Mouse (Mus musculus) stomach, embryonic 16.5 days (tissue): ENCODE results near the gene Hsd17b1. TPM values are rescaled to one million over a fixed set of nuclear protein-coding genes. Genes with fewer than 3 reads are reported as not detected.

Source experiments
- ATAC-seq: fragments of 200-750 bp; cut with Nextera tagmentation; 2 replicates; pipeline ENCODE4 v1.8.0; 2017; ENCODE audit warnings: moderate number of reproducible peaks, moderate TSS enrichment; ENCODE audit not compliant: insufficient read depth, low FRiP score
- H3K27ac ChIP-seq: fragments of 300-500 bp; sonication (generic); 2 replicates; pipeline ENCODE4 v1.5.1; 2014; ENCODE audit warnings: low read length
- H3K27me3 ChIP-seq: fragments of 300-500 bp; sonication (generic); 2 replicates; pipeline ENCODE4 v1.6.1; 2014; ENCODE audit warnings: low read length, control low read depth, mixed read lengths; ENCODE audit not compliant: control insufficient read depth, insufficient read depth
- H3K36me3 ChIP-seq: fragments of 300-500 bp; sonication (generic); 2 replicates; pipeline ENCODE4 v1.6.1; 2014; ENCODE audit warnings: low read length; ENCODE audit not compliant: control insufficient read depth, insufficient read depth
- H3K4me1 ChIP-seq: fragments of 300-500 bp; sonication (generic); 2 replicates; pipeline ENCODE4 v1.6.1; 2014; ENCODE audit warnings: low read length, control low read depth, mixed read lengths; ENCODE audit not compliant: control insufficient read depth, insufficient read depth
- H3K4me2 ChIP-seq: fragments of 300-500 bp; sonication (generic); 2 replicates; pipeline ENCODE4 v1.6.1; 2014; ENCODE audit warnings: low read depth, low read length, mixed read lengths
- H3K4me3 ChIP-seq: fragments of 300-500 bp; sonication (generic); replicated peaks from 2 replicates; pipeline ENCODE4 v1.5.1; 2014; ENCODE audit warnings: mild to moderate bottlenecking, low read length
- H3K9ac ChIP-seq: fragments of 300-500 bp; sonication (generic); 2 replicates; pipeline ENCODE4 v1.6.1; 2014; ENCODE audit warnings: low read length
- H3K9me3 ChIP-seq: fragments of 300-500 bp; sonication (generic); replicated peaks from 2 replicates; pipeline ENCODE4 v1.6.1; 2016; ENCODE audit warnings: low read length, control low read depth; ENCODE audit not compliant: control insufficient read depth
- WGBS: fragments of 180-500 bp; shearing (Covaris S2); extraction: QIAGEN DNeasy Blood & Tissue Kit; methylation state at CpG from one replicate; pipeline ENCODE4 v1.1.7; 2014; 5-methylcytosine and 5-hydroxymethylcytosine counted together
- polyA plus RNA-seq: library from polyadenylated mRNA; unstranded; fragments of >200 nt; fragmentation: Nextera tagmentation; extraction: Ambion mirVana; gene quantifications from 2 replicates; pipeline ENCODE4 v1.2.1, GENCODE M21; 2015

Hsd17b1 gene
- polyA plus RNA-seq, 1 experiment from 2014 or later: 0.30 TPM

GRCm38 (mm10) chr11:101086323-101086674, 8.1 kb downstream of the Hsd17b1 start:
- peaks cover 34% of the 10 kb centered on the region for H3K4me1 ChIP-seq

GRCm38 (mm10) chr11:101086756-101087681, 8.8 kb downstream of the Hsd17b1 start, which contains the start of gene Mlx:
TSS of gene Mlx (plus strand) at chr11:101087277.
- Histone ChIP-seq H3K36me3 (peaks cover 7% of the 10 kb centered on the region; the same call in 1 of the 2 replicates), H3K4me1 (peaks cover 28% of the 10 kb centered on the region), H3K4me2 (peak within 1 kb of the TSS; percentile 81), H3K9ac (peak within 1 kb of the TSS; percentile 89), H3K9me3 (no peaks in the 10 kb centered on the region), H3K4me3 (peak within 1 kb of the TSS; percentile 73), H3K27me3 (no peaks in the 10 kb centered on the region), H3K27ac (peak within 1 kb of the TSS; percentile 90)
- 2% methylated on average over 52 of the region's 52 CpGs for WGBS
- peak; percentile 86 for ATAC-seq

More at GRCm38 (mm10) chr11:101086323-101086674, 8.1 kb downstream of the Hsd17b1 start:
- Histone ChIP-seq H3K9me3 (no peaks in the 10 kb centered on the region), H3K27ac (peak overlapping the region; percentile 90), H3K4me2 (peak overlapping the region; percentile 81), H3K4me3 (peak overlapping the region; percentile 73), H3K9ac (peak overlapping the region; percentile 64), H3K36me3 (peaks cover 4% of the 10 kb centered on the region; the same call in 1 of the 2 replicates), H3K27me3 (no peaks in the 10 kb centered on the region)
- ATAC-seq: no peak
- 74% methylated on average over 6 of the region's 6 CpGs for WGBS

GRCm38 (mm10) chr11:101087682-101088055, 9.5 kb downstream of the Hsd17b1 start:
- Histone ChIP-seq H3K27me3 (no peaks in the 10 kb centered on the region), H3K4me2 (peak overlapping the region; percentile 81), H3K9ac (peak overlapping the region; percentile 89), H3K4me3 (peak overlapping the region; percentile 73), H3K36me3 (peaks cover 11% of the 10 kb centered on the region; the same call in 1 of the 2 replicates), H3K9me3 (no peaks in the 10 kb centered on the region), H3K27ac (peak overlapping the region; percentile 90), H3K4me1 (peaks cover 28% of the 10 kb centered on the region)
- 5% methylated on average over 8 of the region's 8 CpGs for WGBS
- ATAC-seq: no peak

GRCm38 (mm10) chr11:101089931-101090330, 11.7 kb downstream of the Hsd17b1 start:
- no peak for ATAC-seq
- Histone ChIP-seq H3K9me3 (no peaks in the 10 kb centered on the region), H3K9ac (no peak overlapping the region), H3K4me2 (no peak overlapping the region), H3K27me3 (no peaks in the 10 kb centered on the region), H3K4me3 (no peak overlapping the region), H3K4me1 (peaks cover 27% of the 10 kb centered on the region), H3K27ac (no peak overlapping the region), H3K36me3 (peaks cover 11% of the 10 kb centered on the region; the same call in 1 of the 2 replicates)
- 85% methylated on average over 1 of the region's 1 CpGs for WGBS

GRCm38 (mm10) chr11:101094930-101095313, 16.7 kb downstream of the Hsd17b1 start:
- Histone ChIP-seq H3K4me3 (peak overlapping the region; percentile 93), H3K27me3 (no peaks in the 10 kb centered on the region), H3K4me2 (peak overlapping the region; percentile 98), H3K4me1 (peaks cover 12% of the 10 kb centered on the region), H3K9me3 (no peaks in the 10 kb centered on the region), H3K9ac (peak overlapping the region; percentile 81), H3K36me3 (peaks cover 18% of the 10 kb centered on the region), H3K27ac (no peak overlapping the region)
- under 1% methylated on average over 18 of the region's 18 CpGs for WGBS
- no peak for ATAC-seq

GRCm38 (mm10) chr11:101095314-101096024, 17.3 kb downstream of the Hsd17b1 start, which contains the start of gene Psmc3ip:
TSS of gene Psmc3ip (minus strand) at chr11:101095436.
- H3K9me3 ChIP-seq: no peaks in the 10 kb centered on the region
- H3K36me3 ChIP-seq: peaks cover 16% of the 10 kb centered on the region
- no peaks in the 10 kb centered on the region for H3K27me3 ChIP-seq
- peak; percentile 96 for ATAC-seq
- peak within 1 kb of the TSS; percentile 93 for H3K4me3 ChIP-seq
- WGBS: under 1% methylated on average over 43 of the region's 43 CpGs
- H3K27ac ChIP-seq: peak within 1 kb of the TSS; percentile 97
- H3K9ac ChIP-seq: peak within 1 kb of the TSS; percentile 89
- H3K4me1 ChIP-seq: peaks cover 12% of the 10 kb centered on the region
- H3K4me2 ChIP-seq: peak within 1 kb of the TSS; percentile 98

GRCm38 (mm10) chr11:101098231-101098630, 20.0 kb downstream of the Hsd17b1 start:
- Histone ChIP-seq H3K27me3 (no peaks in the 10 kb centered on the region), H3K4me2 (no peak overlapping the region), H3K36me3 (peaks cover 6% of the 10 kb centered on the region; the same call in 1 of the 2 replicates), H3K4me1 (peaks cover 12% of the 10 kb centered on the region), H3K4me3 (no peak overlapping the region), H3K9me3 (no peaks in the 10 kb centered on the region), H3K9ac (no peak overlapping the region), H3K27ac (no peak overlapping the region)
- WGBS: 89% methylated on average over 8 of the region's 8 CpGs
- no peak for ATAC-seq

GRCm38 (mm10) chr11:101103011-101103410, 24.8 kb downstream of the Hsd17b1 start:
- Histone ChIP-seq H3K27ac (peak overlapping the region; percentile 94), H3K9me3 (no peaks in the 10 kb centered on the region), H3K36me3 (peaks cover 4% of the 10 kb centered on the region; the same call in 1 of the 2 replicates), H3K4me3 (no peak overlapping the region), H3K4me1 (no peaks in the 10 kb centered on the region), H3K4me2 (0 out of 2 replicates have a peak overlapping the region, but pooled peaks have one; percentile 17), H3K9ac (peak overlapping the region; percentile 38; the same call in 1 of the 2 replicates), H3K27me3 (no peaks in the 10 kb centered on the region)
- 78% methylated on average over 5 of the region's 5 CpGs for WGBS
- no peak for ATAC-seq
